Mouse (Mus musculus): ENCODE results near the gene Tmub2. TPM values are rescaled to one million over a fixed set of nuclear protein-coding genes. Genes with fewer than 3 reads are reported as not detected.
A peak's percentile ranks its signal among the peaks of the same experiment; 100 is the strongest.

Tmub2 gene
- polyA plus RNA-seq, 1 experiment from 2014 or later, result 44.3 TPM

- H3K9ac ChIP-seq, result peak overlapping the region; percentile 100
- 1% methylated on average over 38 of the region's 38 CpGs for WGBS
- H3K4me2 ChIP-seq (replicated peaks), result peak overlapping the region; percentile 96
- H3K27me3 ChIP-seq (replicated peaks), result no peaks in the 10 kb centered on the region
- peak overlapping the region; percentile 98 for H3K27ac ChIP-seq
- peaks cover 2% of the 10 kb centered on the region for H3K36me3 ChIP-seq
- H3K4me3 ChIP-seq (replicated peaks), result peak overlapping the region; percentile 69
- no peak for ATAC-seq
- peaks cover 20% of the 10 kb centered on the region for H3K4me1 ChIP-seq (replicated peaks)
- no peaks in the 10 kb centered on the region for H3K9me3 ChIP-seq
These were observed 35.4 kb downstream of the Tmub2 start for GRCm38 (mm10) chr11:102319941-102320685.

GRCm38 (mm10) chr11:102320686-102321005 is 35.9 kb downstream of the Tmub2 start:
- 16% methylated on average over 10 of the region's 10 CpGs for WGBS

GRCm38 (mm10) chr11:102321931-102322330 is 37.2 kb downstream of the Tmub2 start:
- H3K9me3 ChIP-seq, result no peaks in the 10 kb centered on the region
- H3K4me3 ChIP-seq (replicated peaks), result no peak overlapping the region
- no peak overlapping the region for H3K27ac ChIP-seq
- no peak overlapping the region for H3K4me2 ChIP-seq (replicated peaks)
- H3K9ac ChIP-seq, result no peak overlapping the region
- 84% methylated on average over 6 of the region's 6 CpGs for WGBS
- H3K36me3 ChIP-seq, result no peaks in the 10 kb centered on the region; the same call in 1 of the 2 replicates
- H3K27me3 ChIP-seq (replicated peaks), result no peaks in the 10 kb centered on the region
- peaks cover 7% of the 10 kb centered on the region; the same call in 1 of the 2 replicates for H3K4me1 ChIP-seq (replicated peaks)
- ATAC-seq, result no peak

More at GRCm38 (mm10) chr11:102320686-102321005, 35.9 kb downstream of the Tmub2 start:
- no peak for ATAC-seq
- peak overlapping the region; percentile 98 for H3K27ac ChIP-seq
- no peaks in the 10 kb centered on the region for H3K27me3 ChIP-seq (replicated peaks)
- peak overlapping the region; percentile 69 for H3K4me3 ChIP-seq (replicated peaks)
- H3K9ac ChIP-seq, result peak overlapping the region; percentile 100
- peak overlapping the region; percentile 96 for H3K4me2 ChIP-seq (replicated peaks)
- H3K9me3 ChIP-seq, result no peaks in the 10 kb centered on the region
- no peaks in the 10 kb centered on the region; the same call in 1 of the 2 replicates for H3K36me3 ChIP-seq
- H3K4me1 ChIP-seq (replicated peaks), result peaks cover 15% of the 10 kb centered on the region

GRCm38 (mm10) chr11:102323516-102323915 is 38.8 kb downstream of the Tmub2 start:
- no peak overlapping the region for H3K27ac ChIP-seq
- no peak overlapping the region for H3K4me3 ChIP-seq (replicated peaks)
- ATAC-seq, result no peak
- no peaks in the 10 kb centered on the region; the same call in 1 of the 2 replicates for H3K36me3 ChIP-seq
- no peaks in the 10 kb centered on the region for H3K9me3 ChIP-seq
- 79% methylated on average over 1 of the region's 1 CpGs for WGBS
- H3K9ac ChIP-seq, result no peak overlapping the region
- H3K4me1 ChIP-seq (replicated peaks), result peaks cover 7% of the 10 kb centered on the region; the same call in 1 of the 2 replicates
- no peaks in the 10 kb centered on the region for H3K27me3 ChIP-seq (replicated peaks)
- no peak overlapping the region for H3K4me2 ChIP-seq (replicated peaks)

GRCm38 (mm10) chr11:102327250-102327649 is 42.5 kb downstream of the Tmub2 start:
- H3K4me2 ChIP-seq (replicated peaks), result no peak overlapping the region
- no peak overlapping the region for H3K9ac ChIP-seq
- H3K4me1 ChIP-seq (replicated peaks), result no peaks in the 10 kb centered on the region
- WGBS, result 50% methylated on average over 5 of the region's 5 CpGs
- ATAC-seq, result no peak
- no peak overlapping the region for H3K27ac ChIP-seq
- no peaks in the 10 kb centered on the region for H3K27me3 ChIP-seq (replicated peaks)
- no peak overlapping the region for H3K4me3 ChIP-seq (replicated peaks)
- H3K9me3 ChIP-seq, result no peaks in the 10 kb centered on the region
- no peaks in the 10 kb centered on the region for H3K36me3 ChIP-seq

- Histone ChIP-seq H3K36me3 (no peaks in the 10 kb centered on the region), H3K9ac (no peak overlapping the region), H3K4me3 (replicated peaks) (no peak overlapping the region), H3K27me3 (replicated peaks) (no peaks in the 10 kb centered on the region), H3K9me3 (no peaks in the 10 kb centered on the region), H3K27ac (no peak overlapping the region), H3K4me2 (replicated peaks) (no peak overlapping the region), H3K4me1 (replicated peaks) (no peaks in the 10 kb centered on the region)
- ATAC-seq, result no peak
- WGBS, result 82% methylated on average over 7 of the region's 7 CpGs
These were observed 43.1 kb downstream of the Tmub2 start for GRCm38 (mm10) chr11:102327839-102328238.

- Histone ChIP-seq H3K36me3 (no peaks in the 10 kb centered on the region), H3K4me1 (replicated peaks) (no peaks in the 10 kb centered on the region), H3K4me2 (replicated peaks) (no peak overlapping the region), H3K27ac (no peak overlapping the region), H3K27me3 (replicated peaks) (no peaks in the 10 kb centered on the region), H3K9ac (no peak overlapping the region), H3K4me3 (replicated peaks) (no peak overlapping the region), H3K9me3 (no peaks in the 10 kb centered on the region)
- ATAC-seq, result no peak
These were observed 44.8 kb downstream of the Tmub2 start for GRCm38 (mm10) chr11:102329518-102329917.

GRCm38 (mm10) chr11:102330039-102330438 is 45.3 kb downstream of the Tmub2 start:
- no peak for ATAC-seq
- 69% methylated on average over 3 of the region's 3 CpGs for WGBS
- peaks cover 2% of the 10 kb centered on the region; the same call in 1 of the 2 replicates for H3K4me1 ChIP-seq (replicated peaks)
- no peak overlapping the region for H3K4me3 ChIP-seq (replicated peaks)
- H3K36me3 ChIP-seq, result no peaks in the 10 kb centered on the region
- H3K4me2 ChIP-seq (replicated peaks), result no peak overlapping the region
- no peaks in the 10 kb centered on the region for H3K27me3 ChIP-seq (replicated peaks)
- H3K9me3 ChIP-seq, result no peaks in the 10 kb centered on the region
- H3K27ac ChIP-seq, result no peak overlapping the region
- H3K9ac ChIP-seq, result no peak overlapping the region

GRCm38 (mm10) chr11:102331806-102332205 is 47.1 kb downstream of the Tmub2 start:
- Histone ChIP-seq H3K27me3 (replicated peaks) (no peaks in the 10 kb centered on the region), H3K9me3 (no peaks in the 10 kb centered on the region), H3K4me3 (replicated peaks) (no peak overlapping the region), H3K4me2 (replicated peaks) (no peak overlapping the region), H3K36me3 (no peaks in the 10 kb centered on the region), H3K4me1 (replicated peaks) (peaks cover 4% of the 10 kb centered on the region; the same call in 1 of the 2 replicates), H3K9ac (no peak overlapping the region), H3K27ac (no peak overlapping the region)
- 50% methylated on average over 4 of the region's 4 CpGs for WGBS
- ATAC-seq, result no peak

GRCm38 (mm10) chr11:102333061-102333460 is 48.3 kb downstream of the Tmub2 start:
- H3K27me3 ChIP-seq (replicated peaks), result no peaks in the 10 kb centered on the region
- H3K9me3 ChIP-seq, result no peaks in the 10 kb centered on the region
- H3K4me1 ChIP-seq (replicated peaks), result peaks cover 4% of the 10 kb centered on the region; the same call in 1 of the 2 replicates
- no peak overlapping the region for H3K4me3 ChIP-seq (replicated peaks)
- H3K36me3 ChIP-seq, result no peaks in the 10 kb centered on the region
- no peak overlapping the region for H3K27ac ChIP-seq
- no peak overlapping the region for H3K4me2 ChIP-seq (replicated peaks)
- no peak for ATAC-seq
- H3K9ac ChIP-seq, result no peak overlapping the region

- no peak overlapping the region for H3K27ac ChIP-seq
- ATAC-seq, result no peak
- no peak overlapping the region for H3K4me3 ChIP-seq (replicated peaks)
- 55% methylated on average over 4 of the region's 4 CpGs for WGBS
- no peak overlapping the region for H3K4me2 ChIP-seq (replicated peaks)
- no peak overlapping the region for H3K9ac ChIP-seq
- peaks cover 4% of the 10 kb centered on the region; the same call in 1 of the 2 replicates for H3K4me1 ChIP-seq (replicated peaks)
- no peaks in the 10 kb centered on the region for H3K27me3 ChIP-seq (replicated peaks)
- no peaks in the 10 kb centered on the region for H3K36me3 ChIP-seq
- no peaks in the 10 kb centered on the region for H3K9me3 ChIP-seq
These were observed 49.3 kb downstream of the Tmub2 start for GRCm38 (mm10) chr11:102334010-102334409.

GRCm38 (mm10) chr11:102334973-102335700 is 50.4 kb downstream of the Tmub2 start:
- no peak overlapping the region for H3K27ac ChIP-seq
- no peak for ATAC-seq
- WGBS, result 38% methylated on average over 9 of the region's 9 CpGs

More at GRCm38 (mm10) chr11:102334973-102335700, 50.4 kb downstream of the Tmub2 start:
- Histone ChIP-seq H3K9me3 (no peaks in the 10 kb centered on the region), H3K4me2 (replicated peaks) (no peak overlapping the region), H3K4me3 (replicated peaks) (no peak overlapping the region), H3K9ac (no peak overlapping the region), H3K27me3 (replicated peaks) (no peaks in the 10 kb centered on the region), H3K4me1 (replicated peaks) (peaks cover 4% of the 10 kb centered on the region; the same call in 1 of the 2 replicates), H3K36me3 (no peaks in the 10 kb centered on the region)

All from intestine, embryonic 15.5 days (tissue).